Mouse (Mus musculus) G1E (cell line): ENCODE data around the gene Epha1.

ENCODE experiments used
- CTCF ChIP-seq: IDR thresholded peaks from 2 replicates; pipeline ENCODE4 v1.5.1; 2012; ENCODE audit warnings: low read depth, low read length, inconsistent platforms, mixed read lengths
- GATA1 ChIP-seq: IDR thresholded peaks from 2 replicates; pipeline ENCODE4 v1.6.1; 2012; ENCODE audit warnings: borderline replicate concordance, low read length, inconsistent platforms, mixed read lengths
- POLR2AphosphoS5 ChIP-seq: IDR thresholded peaks from 2 replicates; pipeline ENCODE4 v1.6.1; 2012; ENCODE audit warnings: low read depth, low read length, inconsistent platforms; ENCODE audit not compliant: insufficient replicate concordance

DNA sequence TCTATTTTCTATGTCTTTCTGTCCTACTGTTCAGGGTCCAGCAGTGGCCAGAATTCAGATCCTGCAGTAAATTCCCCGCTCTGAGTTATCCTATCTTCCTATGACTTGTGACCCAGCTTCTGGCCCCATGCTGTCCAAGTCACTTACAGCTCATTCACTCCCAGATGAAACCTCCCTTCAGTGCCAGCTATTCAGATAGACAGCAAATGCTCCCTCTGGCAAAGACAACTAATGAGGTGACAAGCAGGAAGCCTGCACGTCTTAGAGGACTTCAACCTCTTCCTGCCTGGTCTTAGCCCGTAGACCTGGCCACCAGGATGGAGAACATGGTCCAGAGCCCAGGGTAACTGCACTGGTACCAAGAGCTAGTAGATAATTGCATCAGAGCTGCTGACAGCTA, 10.1 kb downstream of the Epha1 start:
- no peak for TF ChIP-seq GATA1
- no peak for TF ChIP-seq CTCF
- TF ChIP-seq POLR2AphosphoS5 = no peak
